Comparison of ENCODE assay signal across 15 mouse cellular contexts in the genomic region with DNA sequence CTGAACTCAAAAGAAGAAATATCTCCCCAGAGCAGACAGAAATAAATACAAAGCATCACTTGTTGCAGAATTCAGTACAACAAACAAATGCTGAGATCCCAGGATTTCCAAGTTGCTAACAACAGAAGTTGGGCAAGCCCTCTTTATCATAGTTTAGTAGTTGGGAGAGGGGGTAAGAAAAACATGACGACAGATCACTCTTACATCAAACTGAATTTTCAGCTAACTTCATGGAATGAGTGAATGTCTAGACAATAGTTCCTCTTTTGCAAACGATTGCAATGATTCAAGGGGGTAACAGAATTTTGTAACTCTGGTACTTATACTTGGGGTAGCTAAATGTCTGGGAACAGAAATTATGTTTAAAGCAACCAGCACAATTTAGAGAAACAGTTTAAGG. TPM values are rescaled to one million over a fixed set of nuclear protein-coding genes. Genes with fewer than 3 reads are reported as not detected.
DNase-seq lines count a peak whose midpoint lies in the region; ATAC-seq lines count a peak whose summit lies in the region.
"Had no signal": no experiment of that assay in that cellular context is flagged by ENCODE, and none has a peak within 500 bp of the region (broad histone marks: within the 10 kb centered on the region; RNA-seq: fewer than 3 reads in every experiment).

No protein-coding gene starts in this region.

- no peak for DNase-seq in kidney, postnatal 14 days
- no peak for DNase-seq in gastrocnemius, postnatal 10 days
- DNase-seq in adrenal gland, adult 18-20 months (ENCODE audit: low spot score in 2 of 2): no peak
- no peak for DNase-seq in layer of hippocampus, postnatal 25 days (ENCODE audit: extremely low spot score in 1 of 2, low spot score in 1 of 2)
- DNase-seq: adrenal gland, postnatal 25 days; cerebellum, postnatal 36 days; heart, adult 2 months; heart, postnatal 14 days; kidney, adult 2 months had no signal

- H3K9ac ChIP-seq in kidney, embryonic 15.5 days: no peak overlapping the region
- peak overlapping the region; percentile 92; the same call in 1 of the 2 replicates for H3K9ac ChIP-seq in forebrain, embryonic 13.5 days
- no peak overlapping the region for H3K9ac ChIP-seq in hindbrain, embryonic 15.5 days
- H3K9ac ChIP-seq in midbrain, embryonic 15.5 days: no peak overlapping the region; the same call in 1 of the 2 replicates

- no peak overlapping the region for H3K4me3 ChIP-seq in kidney, embryonic 15.5 days (replicated peaks)
- H3K4me3 ChIP-seq in forebrain, embryonic 13.5 days: peak overlapping the region; percentile 81
- no peak overlapping the region for H3K4me3 ChIP-seq in hindbrain, embryonic 15.5 days
- peak overlapping the region; percentile 70; the same call in 1 of the 2 replicates for H3K4me3 ChIP-seq in midbrain, embryonic 15.5 days
- H3K4me3 ChIP-seq: heart, adult 2 months had no signal

- H3K9me3 ChIP-seq in kidney, embryonic 15.5 days (replicated peaks): no peaks in the 10 kb centered on the region
- H3K9me3 ChIP-seq in forebrain, embryonic 13.5 days (replicated peaks): no peaks in the 10 kb centered on the region
- no peaks in the 10 kb centered on the region for H3K9me3 ChIP-seq in hindbrain, embryonic 15.5 days
- H3K9me3 ChIP-seq in midbrain, embryonic 15.5 days: no peaks in the 10 kb centered on the region
- H3K9me3 ChIP-seq: embryonic facial prominence, embryonic 15.5 days; limb, embryonic 12.5 days had no signal

- H3K27me3 ChIP-seq in kidney, embryonic 15.5 days: peaks cover 20% of the 10 kb centered on the region; the same call in 1 of the 2 replicates
- H3K27me3 ChIP-seq in forebrain, embryonic 13.5 days: no peaks in the 10 kb centered on the region
- no peaks in the 10 kb centered on the region for H3K27me3 ChIP-seq in hindbrain, embryonic 15.5 days
- no peaks in the 10 kb centered on the region for H3K27me3 ChIP-seq in midbrain, embryonic 15.5 days (replicated peaks)

- peak overlapping the region; percentile 100; the same call in 1 of the 2 replicates for H3K4me2 ChIP-seq in kidney, embryonic 15.5 days
- H3K4me2 ChIP-seq in forebrain, embryonic 13.5 days: peak overlapping the region; percentile 68
- peak overlapping the region; percentile 77 for H3K4me2 ChIP-seq in hindbrain, embryonic 15.5 days
- H3K4me2 ChIP-seq in midbrain, embryonic 15.5 days: peak overlapping the region; percentile 65

- 72% methylated on average over 2 of the region's 2 CpGs for WGBS in kidney, embryonic 15.5 days
- WGBS in forebrain, embryonic 13.5 days: 51% methylated on average over 2 of the region's 2 CpGs
- 70% methylated on average over 2 of the region's 2 CpGs for WGBS in hindbrain, embryonic 15.5 days
- WGBS in midbrain, embryonic 15.5 days: 53% methylated on average over 2 of the region's 2 CpGs

- peaks cover 20% of the 10 kb centered on the region for H3K4me1 ChIP-seq in kidney, embryonic 15.5 days
- peaks cover 57% of the 10 kb centered on the region for H3K4me1 ChIP-seq in forebrain, embryonic 13.5 days
- peaks cover 48% of the 10 kb centered on the region for H3K4me1 ChIP-seq in hindbrain, embryonic 15.5 days (replicated peaks)
- peaks cover 49% of the 10 kb centered on the region for H3K4me1 ChIP-seq in midbrain, embryonic 15.5 days

- H3K36me3 ChIP-seq in kidney, embryonic 15.5 days: no peaks in the 10 kb centered on the region
- no peaks in the 10 kb centered on the region for H3K36me3 ChIP-seq in forebrain, embryonic 13.5 days (ENCODE audit: poor library complexity, severe bottlenecking)
- no peaks in the 10 kb centered on the region for H3K36me3 ChIP-seq in hindbrain, embryonic 15.5 days
- no peaks in the 10 kb centered on the region for H3K36me3 ChIP-seq in midbrain, embryonic 15.5 days (replicated peaks)
- H3K36me3 ChIP-seq: embryonic facial prominence, embryonic 15.5 days; limb, embryonic 12.5 days had no signal

- H3K27ac ChIP-seq in kidney, embryonic 15.5 days: no peak overlapping the region
- no peak overlapping the region for H3K27ac ChIP-seq in forebrain, embryonic 13.5 days
- peak overlapping the region; percentile 89; the same call in 1 of the 2 replicates for H3K27ac ChIP-seq in hindbrain, embryonic 15.5 days (replicated peaks)
- H3K27ac ChIP-seq in midbrain, embryonic 15.5 days: peak overlapping the region; percentile 89
- H3K27ac ChIP-seq: embryonic facial prominence, embryonic 15.5 days; heart, adult 2 months had no signal

- no peak for ATAC-seq in kidney, embryonic 15.5 days (replicated peaks; ENCODE audit: low FRiP score)
- ATAC-seq in forebrain, embryonic 13.5 days: no peak
- no peak for ATAC-seq in hindbrain, embryonic 15.5 days (ENCODE audit: low FRiP score, low read depth)
- no peak for ATAC-seq in midbrain, embryonic 15.5 days (replicated peaks)

RNA-seq across cellular contexts. Expression of gene Kcna3, which starts 1.2 kb away (rescaled TPM):
- 1.1 and 1.4 TPM in 2 replicates for polyA plus RNA-seq in kidney, embryonic 15.5 days (2015; fragmentation: Nextera tagmentation; extraction: Ambion mirVana)
- polyA plus RNA-seq in forebrain, embryonic 13.5 days (2015; fragmentation: Nextera tagmentation; extraction: Ambion mirVana): 12.9 and 13.4 TPM in 2 replicates
- 11.6 and 12.0 TPM in 2 replicates for polyA plus RNA-seq in hindbrain, embryonic 15.5 days (2015; fragmentation: Nextera tagmentation; extraction: Ambion mirVana)
- 18.8 and 22.1 TPM in 2 replicates for polyA plus RNA-seq in midbrain, embryonic 15.5 days (2015; fragmentation: Nextera tagmentation; extraction: Ambion mirVana)
- under 1 TPM; 0.28 to 0.70 TPM for total RNA-seq in gastrocnemius, postnatal 10 days (2021)
- total RNA-seq in adrenal gland, adult 18-20 months (2021): 1 to 10 TPM in 1 of 2 experiments, under 1 TPM in 1; 0.83 to 1.3 TPM
- total RNA-seq in layer of hippocampus, postnatal 25 days (2021): 10 to 100 TPM; 20.3 to 22.1 TPM

Comparison
In these comparisons a context has a peak if more than half of its experiments do, and no peak if none do; other contexts are left out.
1. H3K27ac ChIP-seq: peak in hindbrain, embryonic 15.5 days (single experiment) and midbrain, embryonic 15.5 days (single experiment); none in kidney, embryonic 15.5 days (single experiment) and forebrain, embryonic 13.5 days (single experiment).
2. H3K4me3 ChIP-seq: peak in forebrain, embryonic 13.5 days (single experiment) and midbrain, embryonic 15.5 days (single experiment); none in kidney, embryonic 15.5 days (single experiment) and hindbrain, embryonic 15.5 days (single experiment).
3. Peak in every context shown above with its lines, with median percentiles within 50 percentile points of each other: H3K4me2 ChIP-seq.